Mouse (Mus musculus) embryonic facial prominence, embryonic 11.5 days (tissue): ENCODE measurements around the gene Tmem87b. TPM values are rescaled to one million over a fixed set of nuclear protein-coding genes. Genes with fewer than 3 reads are reported as not detected.

ENCODE experiments used
- ATAC-seq: fragments of 200-750 bp; cut with Nextera tagmentation; replicated peaks from 2 replicates; pipeline ENCODE4 v1.8.0; 2017; ENCODE audit warnings: low read depth; ENCODE audit not compliant: insufficient number of reproducible peaks, low FRiP score, low TSS enrichment
- DNase-seq: peaks from one replicate; pipeline ENCODE4 v3.0.0-alpha.2; 2015; ENCODE audit warnings: low spot score
- H3K27ac ChIP-seq: fragments of 300-500 bp; sonication (generic); replicated peaks from 2 replicates; pipeline ENCODE4 v1.5.1; 2014; ENCODE audit warnings: mild to moderate bottlenecking, low read depth, low read length, control low read depth
- H3K27me3 ChIP-seq: fragments of 300-500 bp; sonication (generic); 2 replicates; pipeline ENCODE4 v1.6.1; 2014; ENCODE audit warnings: mild to moderate bottlenecking, low read length, moderate library complexity, mixed read lengths; ENCODE audit not compliant: control insufficient read depth, insufficient read depth
- H3K36me3 ChIP-seq: fragments of 300-500 bp; sonication (generic); replicated peaks from 2 replicates; pipeline ENCODE4 v1.6.1; 2014; ENCODE audit warnings: low read depth, mild to moderate bottlenecking, low read length, moderate library complexity, mixed read lengths; ENCODE audit not compliant: control insufficient read depth, insufficient read depth
- H3K4me1 ChIP-seq: fragments of 300-500 bp; sonication (generic); 2 replicates; pipeline ENCODE4 v1.6.1; 2014; ENCODE audit warnings: low read length, mixed read lengths; ENCODE audit not compliant: control insufficient read depth, insufficient read depth
- H3K4me2 ChIP-seq: fragments of 300-500 bp; sonication (generic); 2 replicates; pipeline ENCODE4 v1.6.1; 2014; ENCODE audit warnings: low read depth, mild to moderate bottlenecking, control low read depth, low read length, moderate library complexity
- H3K4me3 ChIP-seq: fragments of 300-500 bp; sonication (generic); 2 replicates; pipeline ENCODE4 v1.5.1; 2014; ENCODE audit warnings: low read depth, low read length, control low read depth
- H3K9ac ChIP-seq: fragments of 300-500 bp; sonication (generic); replicated peaks from 2 replicates; pipeline ENCODE4 v1.6.1; 2014; ENCODE audit warnings: mild to moderate bottlenecking, control low read depth, low read length
- H3K9me3 ChIP-seq: fragments of 300-500 bp; sonication (generic); replicated peaks from 2 replicates; pipeline ENCODE4 v1.6.1; 2016; ENCODE audit warnings: mild to moderate bottlenecking, low read length, inconsistent platforms, mixed read lengths; ENCODE audit not compliant: control insufficient read depth
- WGBS: fragments of 180-500 bp; shearing (Covaris S2); extraction: QIAGEN DNeasy Blood & Tissue Kit; methylation state at CpG from one replicate; pipeline ENCODE4 v1.1.7; 2014; 5-methylcytosine and 5-hydroxymethylcytosine counted together
- polyA plus RNA-seq: library from polyadenylated mRNA; unstranded; fragments of >200 nt; fragmentation: Nextera tagmentation; extraction: Ambion mirVana; gene quantifications from 2 replicates; pipeline ENCODE4 v1.2.1, GENCODE M21; 2014

Tmem87b gene
- polyA plus RNA-seq, 1 experiment from 2014 or later: 24.9 TPM

GRCm38 (mm10) chr2:128784814-128785213 is 33.1 kb upstream of the Tmem87b start:
- no peak overlapping the region for H3K4me2 ChIP-seq
- H3K27ac ChIP-seq: no peak overlapping the region
- H3K36me3 ChIP-seq: no peaks in the 10 kb centered on the region
- H3K4me1 ChIP-seq: no peaks in the 10 kb centered on the region
- H3K4me3 ChIP-seq: no peak overlapping the region
- H3K9ac ChIP-seq: no peak overlapping the region
- no peak for ATAC-seq
- no peaks in the 10 kb centered on the region for H3K27me3 ChIP-seq
- 90% methylated on average over 7 of the region's 7 CpGs for WGBS
- no peaks in the 10 kb centered on the region for H3K9me3 ChIP-seq
- DNase-seq: no peak

GRCm38 (mm10) chr2:128786341-128786740 is 31.6 kb upstream of the Tmem87b start:
- Histone ChIP-seq H3K27me3 (no peaks in the 10 kb centered on the region), H3K4me3 (no peak overlapping the region), H3K9me3 (no peaks in the 10 kb centered on the region), H3K9ac (no peak overlapping the region), H3K27ac (no peak overlapping the region), H3K4me2 (no peak overlapping the region), H3K4me1 (no peaks in the 10 kb centered on the region), H3K36me3 (no peaks in the 10 kb centered on the region)
- ATAC-seq (no peak), DNase-seq (no peak)
- WGBS: 49% methylated on average over 5 of the region's 5 CpGs

- no peak for ATAC-seq
- 48% methylated on average over 1 of the region's 1 CpGs for WGBS
- no peaks in the 10 kb centered on the region for H3K36me3 ChIP-seq
- H3K9me3 ChIP-seq: no peaks in the 10 kb centered on the region
- H3K4me3 ChIP-seq: no peak overlapping the region
- no peaks in the 10 kb centered on the region for H3K4me1 ChIP-seq
- no peak for DNase-seq
- no peak overlapping the region for H3K9ac ChIP-seq
- no peak overlapping the region for H3K27ac ChIP-seq
- H3K27me3 ChIP-seq: no peaks in the 10 kb centered on the region
- H3K4me2 ChIP-seq: no peak overlapping the region
Observed at GRCm38 (mm10) chr2:128786795-128787194, 31.1 kb upstream of the Tmem87b start.

- WGBS: 87% methylated on average over 3 of the region's 3 CpGs
- DNase-seq (no peak), ATAC-seq (no peak)
- no peaks in the 10 kb centered on the region for H3K9me3 ChIP-seq
- no peak overlapping the region for H3K9ac ChIP-seq
- H3K27ac ChIP-seq: no peak overlapping the region
- no peaks in the 10 kb centered on the region for H3K4me1 ChIP-seq
- no peaks in the 10 kb centered on the region for H3K27me3 ChIP-seq
- H3K4me3 ChIP-seq: no peak overlapping the region
- H3K4me2 ChIP-seq: no peak overlapping the region
- H3K36me3 ChIP-seq: no peaks in the 10 kb centered on the region
Observed at GRCm38 (mm10) chr2:128787805-128788204, 30.1 kb upstream of the Tmem87b start.

- DNase-seq: no peak
- H3K4me1 ChIP-seq: no peaks in the 10 kb centered on the region
- no peaks in the 10 kb centered on the region for H3K27me3 ChIP-seq
- 90% methylated on average over 11 of the region's 11 CpGs for WGBS
- peaks cover 7% of the 10 kb centered on the region; the same call in 1 of the 2 replicates for H3K36me3 ChIP-seq
- ATAC-seq: no peak
- no peaks in the 10 kb centered on the region for H3K9me3 ChIP-seq
- H3K4me3 ChIP-seq: no peak overlapping the region
- H3K9ac ChIP-seq: no peak overlapping the region
- no peak overlapping the region for H3K4me2 ChIP-seq
- no peak overlapping the region for H3K27ac ChIP-seq
Observed at GRCm38 (mm10) chr2:128790875-128791614, 26.9 kb upstream of the Tmem87b start.

- no peak overlapping the region for H3K4me3 ChIP-seq
- H3K36me3 ChIP-seq: peaks cover 7% of the 10 kb centered on the region; the same call in 1 of the 2 replicates
- no peaks in the 10 kb centered on the region for H3K9me3 ChIP-seq
- WGBS: 73% methylated on average over 6 of the region's 6 CpGs
- ATAC-seq (no peak), DNase-seq (no peak)
- no peaks in the 10 kb centered on the region for H3K27me3 ChIP-seq
- no peak overlapping the region for H3K27ac ChIP-seq
- no peak overlapping the region for H3K9ac ChIP-seq
- no peaks in the 10 kb centered on the region for H3K4me1 ChIP-seq
- H3K4me2 ChIP-seq: no peak overlapping the region
Observed at GRCm38 (mm10) chr2:128793958-128794357, 24.0 kb upstream of the Tmem87b start.

- H3K9me3 ChIP-seq: no peaks in the 10 kb centered on the region
- H3K27me3 ChIP-seq: no peaks in the 10 kb centered on the region
- H3K4me1 ChIP-seq: no peaks in the 10 kb centered on the region
- no peak overlapping the region for H3K27ac ChIP-seq
- no peak overlapping the region for H3K9ac ChIP-seq
- DNase-seq (no peak), ATAC-seq (no peak)
- H3K4me3 ChIP-seq: no peak overlapping the region
- peaks cover 11% of the 10 kb centered on the region for H3K36me3 ChIP-seq
- WGBS: 65% methylated on average over 6 of the region's 6 CpGs
- no peak overlapping the region for H3K4me2 ChIP-seq
Observed at GRCm38 (mm10) chr2:128796463-128796862, 21.5 kb upstream of the Tmem87b start.

GRCm38 (mm10) chr2:128803441-128803840 is 14.5 kb upstream of the Tmem87b start:
- Histone ChIP-seq H3K36me3 (peaks cover 4% of the 10 kb centered on the region), H3K4me3 (no peak overlapping the region), H3K4me2 (no peak overlapping the region), H3K9ac (no peak overlapping the region), H3K4me1 (no peaks in the 10 kb centered on the region), H3K27me3 (no peaks in the 10 kb centered on the region), H3K9me3 (no peaks in the 10 kb centered on the region), H3K27ac (no peak overlapping the region)
- ATAC-seq (no peak), DNase-seq (no peak)
- WGBS: 89% methylated on average over 4 of the region's 4 CpGs
